Mouse (Mus musculus): ENCODE measurements around the gene Nudcd3. TPM values are rescaled to one million over a fixed set of nuclear protein-coding genes. Genes with fewer than 3 reads are reported as not detected.
A peak's percentile ranks its signal among the peaks of the same experiment; 100 is the strongest.

Gene Nudcd3
- polyA plus RNA-seq, 1 experiment from 2014 or later, result 40.3 TPM

DNA sequence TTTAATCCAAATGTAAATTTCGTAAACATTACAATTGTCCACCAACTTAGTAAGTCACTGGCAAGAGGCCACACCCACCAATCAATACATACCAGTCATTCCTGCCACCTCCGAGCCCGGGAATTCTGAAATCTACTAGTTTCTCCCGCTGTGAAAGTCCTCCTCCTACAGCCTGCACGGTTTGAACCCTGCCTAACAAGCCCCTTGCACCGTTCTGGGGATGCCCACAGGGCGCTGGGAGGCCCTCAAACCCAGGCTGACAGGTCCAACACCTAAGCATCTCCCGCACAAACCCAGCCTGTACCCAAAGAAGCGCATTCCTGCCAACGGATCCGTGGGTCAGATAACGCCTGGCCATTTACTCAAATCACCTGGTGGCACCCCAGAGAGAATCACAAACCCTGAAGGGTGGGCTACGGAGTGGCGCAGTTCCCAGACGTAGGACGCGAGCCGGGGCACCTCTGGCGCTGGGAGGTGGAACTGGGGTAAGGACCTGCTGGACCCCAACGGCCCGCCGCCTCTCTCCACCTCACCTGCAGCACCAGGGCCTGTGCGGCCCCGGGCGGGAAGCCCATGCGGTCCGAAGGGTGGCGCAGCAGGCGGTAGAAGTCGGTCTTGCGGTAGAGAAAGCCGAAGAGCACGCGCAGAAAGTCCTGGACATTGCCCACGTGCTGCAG, 667 bp downstream of the Nudcd3 start, which contains the start of gene A730071L15Rik:
Gene A730071L15Rik, plus strand, starts transcription at position 620 of the 677 bp plus-strand sequence.
- peak; percentile 67 for ATAC-seq (ENCODE audit: borderline replicate concordance, extremely low read depth, low FRiP score, low TSS enrichment)
- H3K9me3 ChIP-seq, result no peaks in the 10 kb centered on the region
- no peaks in the 10 kb centered on the region for H3K27me3 ChIP-seq
- peak within 1 kb of the TSS; percentile 98 for H3K27ac ChIP-seq
- peaks cover 16% of the 10 kb centered on the region; the same call in 1 of the 2 replicates for H3K4me1 ChIP-seq
- H3K4me2 ChIP-seq, result peak within 1 kb of the TSS; percentile 89
- under 1% methylated on average over 35 of the region's 35 CpGs for WGBS
- H3K4me3 ChIP-seq, result peak within 1 kb of the TSS; percentile 99
- H3K36me3 ChIP-seq, result 0 out of 2 replicates have a peak, but pooled peaks cover 4% of the 10 kb centered on the region
- H3K9ac ChIP-seq, result peak within 1 kb of the TSS; percentile 93

GRCm38 (mm10) chr11:6198449-6198848, 1.8 kb downstream of the Nudcd3 start:
- Histone ChIP-seq H3K4me2 (peak overlapping the region; percentile 89), H3K9ac (no peak overlapping the region), H3K4me3 (peak overlapping the region; percentile 99), H3K27me3 (no peaks in the 10 kb centered on the region), H3K4me1 (peaks cover 16% of the 10 kb centered on the region; the same call in 1 of the 2 replicates), H3K27ac (no peak overlapping the region), H3K36me3 (0 out of 2 replicates have a peak, but pooled peaks cover 4% of the 10 kb centered on the region), H3K9me3 (no peaks in the 10 kb centered on the region)
- 87% methylated on average over 4 of the region's 4 CpGs for WGBS
- ATAC-seq (ENCODE audit: borderline replicate concordance, extremely low read depth, low FRiP score, low TSS enrichment), result no peak

GRCm38 (mm10) chr11:6196780-6197179, 3.4 kb downstream of the Nudcd3 start:
- peaks cover 16% of the 10 kb centered on the region; the same call in 1 of the 2 replicates for H3K4me1 ChIP-seq
- peaks cover 18% of the 10 kb centered on the region; the same call in 1 of the 2 replicates for H3K36me3 ChIP-seq
- H3K27me3 ChIP-seq, result no peaks in the 10 kb centered on the region
- H3K4me3 ChIP-seq, result no peak overlapping the region
- H3K27ac ChIP-seq, result no peak overlapping the region
- H3K4me2 ChIP-seq, result no peak overlapping the region
- no peak overlapping the region for H3K9ac ChIP-seq
- H3K9me3 ChIP-seq, result no peaks in the 10 kb centered on the region
- no peak for ATAC-seq (ENCODE audit: borderline replicate concordance, extremely low read depth, low FRiP score, low TSS enrichment)
- 88% methylated on average over 8 of the region's 8 CpGs for WGBS

DNA sequence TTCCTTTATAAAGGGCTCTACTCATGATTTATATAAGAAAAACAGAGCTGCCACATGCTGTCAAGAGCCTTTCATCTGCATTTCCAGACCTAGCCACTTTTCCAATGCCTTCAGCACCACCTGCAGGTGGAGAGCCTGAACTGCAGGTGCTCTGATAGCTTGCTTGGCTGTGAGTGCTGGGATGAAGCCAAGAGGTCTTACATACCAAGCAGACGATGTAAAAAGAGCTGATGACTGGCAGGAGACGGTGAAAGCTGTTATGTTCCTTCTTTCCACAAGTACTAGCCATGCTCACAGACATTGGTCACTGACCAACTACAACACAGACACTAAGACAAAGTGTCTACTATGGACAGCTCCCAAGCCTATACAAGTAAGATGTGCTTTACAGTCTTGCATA, 12.3 kb downstream of the Nudcd3 start:
- no peak overlapping the region for H3K27ac ChIP-seq
- H3K9ac ChIP-seq, result no peak overlapping the region
- peaks cover 12% of the 10 kb centered on the region; the same call in 1 of the 2 replicates for H3K4me1 ChIP-seq
- H3K4me2 ChIP-seq, result no peak overlapping the region
- ATAC-seq (ENCODE audit: borderline replicate concordance, extremely low read depth, low FRiP score, low TSS enrichment), result peak; percentile 42; the same call in 1 of the 2 replicates
- H3K4me3 ChIP-seq, result no peak overlapping the region
- 2% methylated on average over 2 of the region's 2 CpGs for WGBS
- peaks cover 26% of the 10 kb centered on the region for H3K36me3 ChIP-seq
- H3K9me3 ChIP-seq, result no peaks in the 10 kb centered on the region
- no peaks in the 10 kb centered on the region for H3K27me3 ChIP-seq

DNA sequence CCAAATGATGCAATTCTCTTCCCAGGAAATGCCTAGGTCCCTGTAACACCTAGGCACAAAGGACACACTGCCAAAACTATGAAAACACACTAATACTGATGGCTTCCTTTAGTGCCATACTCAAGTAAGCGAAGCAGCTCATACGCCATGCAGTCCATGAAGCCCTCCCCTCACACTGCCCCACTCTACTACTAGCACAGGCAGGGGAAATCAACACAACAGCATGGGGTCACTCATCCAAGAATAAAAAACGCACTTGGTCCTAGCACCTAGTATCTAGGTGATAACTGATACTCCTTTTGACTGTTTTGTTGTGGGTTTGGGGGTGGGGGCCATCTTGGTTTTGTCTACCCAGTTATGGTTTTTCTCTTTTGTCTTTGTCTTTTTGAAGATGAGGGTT, 12.8 kb downstream of the Nudcd3 start:
- Histone ChIP-seq H3K4me3 (no peak overlapping the region), H3K4me2 (no peak overlapping the region), H3K9ac (no peak overlapping the region), H3K27ac (no peak overlapping the region), H3K27me3 (no peaks in the 10 kb centered on the region), H3K36me3 (peaks cover 21% of the 10 kb centered on the region), H3K4me1 (peaks cover 12% of the 10 kb centered on the region; the same call in 1 of the 2 replicates), H3K9me3 (no peaks in the 10 kb centered on the region)
- 79% methylated on average over 3 of the region's 3 CpGs for WGBS
- no peak for ATAC-seq (ENCODE audit: borderline replicate concordance, extremely low read depth, low FRiP score, low TSS enrichment)

- H3K4me1 ChIP-seq, result peaks cover 18% of the 10 kb centered on the region; the same call in 1 of the 2 replicates
- H3K27ac ChIP-seq, result no peak overlapping the region
- H3K27me3 ChIP-seq, result no peaks in the 10 kb centered on the region
- H3K4me3 ChIP-seq, result no peak overlapping the region
- no peak overlapping the region for H3K4me2 ChIP-seq
- 60% methylated on average over 11 of the region's 11 CpGs for WGBS
- no peaks in the 10 kb centered on the region for H3K9me3 ChIP-seq
- H3K36me3 ChIP-seq, result peaks cover 8% of the 10 kb centered on the region
- no peak overlapping the region for H3K9ac ChIP-seq
- ATAC-seq (ENCODE audit: borderline replicate concordance, extremely low read depth, low FRiP score, low TSS enrichment), result no peak
Measured at GRCm38 (mm10) chr11:6184202-6184935, 15.8 kb downstream of the Nudcd3 start.

DNA sequence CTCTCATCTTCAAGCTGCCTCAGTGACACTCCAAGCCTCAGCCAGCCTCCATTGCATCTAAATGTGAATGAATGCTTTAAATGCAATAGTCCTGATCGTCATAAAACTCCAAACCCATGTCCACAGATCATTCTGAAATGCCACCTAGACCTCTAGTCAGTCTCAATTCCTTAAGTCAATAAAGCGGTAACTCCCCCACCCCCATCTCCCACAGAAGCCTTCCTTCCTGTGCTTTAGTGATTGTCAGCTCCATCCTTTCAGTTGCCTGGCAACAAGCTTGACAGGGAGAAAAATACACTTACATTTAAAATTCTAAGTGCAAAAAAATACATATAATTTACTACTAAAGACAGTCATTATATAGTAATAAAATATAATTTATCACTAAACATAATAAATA, 17.0 kb downstream of the Nudcd3 start:
- H3K4me3 ChIP-seq, result no peak overlapping the region
- no peak overlapping the region for H3K4me2 ChIP-seq
- peaks cover 7% of the 10 kb centered on the region for H3K36me3 ChIP-seq
- no peaks in the 10 kb centered on the region for H3K9me3 ChIP-seq
- no peak for ATAC-seq (ENCODE audit: borderline replicate concordance, extremely low read depth, low FRiP score, low TSS enrichment)
- H3K27ac ChIP-seq, result no peak overlapping the region
- WGBS, result 74% methylated on average over 2 of the region's 2 CpGs
- no peak overlapping the region for H3K9ac ChIP-seq
- peaks cover 23% of the 10 kb centered on the region; the same call in 1 of the 2 replicates for H3K4me1 ChIP-seq
- no peaks in the 10 kb centered on the region for H3K27me3 ChIP-seq

- no peaks in the 10 kb centered on the region for H3K27me3 ChIP-seq
- H3K4me2 ChIP-seq, result no peak overlapping the region
- 70% methylated on average over 6 of the region's 6 CpGs for WGBS
- peaks cover 5% of the 10 kb centered on the region; the same call in 1 of the 2 replicates for H3K36me3 ChIP-seq
- no peak for ATAC-seq (ENCODE audit: borderline replicate concordance, extremely low read depth, low FRiP score, low TSS enrichment)
- peaks cover 25% of the 10 kb centered on the region; the same call in 1 of the 2 replicates for H3K4me1 ChIP-seq
- H3K27ac ChIP-seq, result no peak overlapping the region
- no peak overlapping the region for H3K4me3 ChIP-seq
- H3K9ac ChIP-seq, result no peak overlapping the region
- H3K9me3 ChIP-seq, result no peaks in the 10 kb centered on the region
Measured at GRCm38 (mm10) chr11:6180811-6181399, 19.3 kb downstream of the Nudcd3 start.

- Histone ChIP-seq H3K27me3 (no peaks in the 10 kb centered on the region), H3K4me1 (peaks cover 33% of the 10 kb centered on the region; the same call in 1 of the 2 replicates), H3K4me3 (no peak overlapping the region), H3K36me3 (no peaks in the 10 kb centered on the region), H3K27ac (no peak overlapping the region), H3K4me2 (no peak overlapping the region), H3K9ac (no peak overlapping the region), H3K9me3 (no peaks in the 10 kb centered on the region)
- 24% methylated on average over 8 of the region's 8 CpGs for WGBS
- ATAC-seq (ENCODE audit: borderline replicate concordance, extremely low read depth, low FRiP score, low TSS enrichment), result no peak
Measured at GRCm38 (mm10) chr11:6179194-6179593, 21.0 kb downstream of the Nudcd3 start.

GRCm38 (mm10) chr11:6178673-6179166, 21.5 kb downstream of the Nudcd3 start:
- ATAC-seq (ENCODE audit: borderline replicate concordance, extremely low read depth, low FRiP score, low TSS enrichment), result no peak
- no peak overlapping the region for H3K4me3 ChIP-seq
- no peak overlapping the region for H3K9ac ChIP-seq
- WGBS, result 27% methylated on average over 2 of the region's 2 CpGs
- H3K27me3 ChIP-seq, result no peaks in the 10 kb centered on the region
- H3K36me3 ChIP-seq, result no peaks in the 10 kb centered on the region
- no peak overlapping the region for H3K27ac ChIP-seq
- H3K4me2 ChIP-seq, result no peak overlapping the region
- no peaks in the 10 kb centered on the region for H3K9me3 ChIP-seq
- peaks cover 33% of the 10 kb centered on the region; the same call in 1 of the 2 replicates for H3K4me1 ChIP-seq

- Histone ChIP-seq H3K27ac (no peak overlapping the region), H3K9me3 (no peaks in the 10 kb centered on the region), H3K4me3 (no peak overlapping the region), H3K4me2 (no peak overlapping the region), H3K4me1 (peaks cover 33% of the 10 kb centered on the region; the same call in 1 of the 2 replicates), H3K36me3 (no peaks in the 10 kb centered on the region), H3K9ac (no peak overlapping the region), H3K27me3 (no peaks in the 10 kb centered on the region)
- ATAC-seq (ENCODE audit: borderline replicate concordance, extremely low read depth, low FRiP score, low TSS enrichment), result no peak
- 87% methylated on average over 8 of the region's 8 CpGs for WGBS
Measured at GRCm38 (mm10) chr11:6177781-6178420, 22.3 kb downstream of the Nudcd3 start.
